Mouse (Mus musculus) kidney, postnatal 4 days (tissue): ENCODE results near the gene Epb41l5.
A peak's percentile ranks its signal among the peaks of the same experiment; 100 is the strongest.

Experiments
- DNase-seq, 2 experiments: peaks; one replicate each; pipeline ENCODE4 v3.0.0; 2021; ENCODE audit warnings: mixed read lengths in 2 of 2

Epb41l5 gene

DNA sequence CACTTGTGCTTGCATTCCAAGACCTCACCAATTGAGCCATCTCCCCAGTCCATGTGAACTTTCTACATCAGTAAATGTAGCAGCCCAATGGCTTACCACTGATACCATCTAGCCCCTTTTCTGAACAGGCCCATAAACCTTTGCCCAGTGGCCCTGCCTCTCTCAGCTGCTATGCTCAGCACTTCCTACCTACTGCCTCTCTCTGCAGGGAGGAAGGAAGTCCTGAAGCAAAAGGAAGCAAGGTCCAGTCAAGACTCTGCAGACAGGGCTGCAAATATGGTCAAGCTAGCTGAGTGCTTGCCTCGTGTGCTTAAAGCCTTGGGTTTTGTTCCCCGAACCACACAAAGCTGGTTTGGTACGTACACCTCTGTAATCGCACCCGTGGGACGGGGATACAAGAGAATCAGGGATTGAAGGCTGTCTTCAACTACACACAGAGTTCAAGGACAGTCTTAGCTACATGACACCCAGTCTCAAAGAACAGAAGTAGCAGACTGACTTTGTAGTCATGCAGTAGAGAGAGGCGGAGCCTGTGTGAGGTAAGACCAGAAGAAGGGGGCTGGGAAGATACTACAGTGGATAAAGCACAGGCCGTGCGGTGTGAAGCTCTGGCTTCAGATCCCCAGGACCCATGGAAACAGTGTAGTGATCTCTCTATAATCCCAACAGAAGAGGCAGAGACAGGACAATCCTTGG is 150.1 kb downstream of the Epb41l5 start:
- DNase-seq = no peak

DNA sequence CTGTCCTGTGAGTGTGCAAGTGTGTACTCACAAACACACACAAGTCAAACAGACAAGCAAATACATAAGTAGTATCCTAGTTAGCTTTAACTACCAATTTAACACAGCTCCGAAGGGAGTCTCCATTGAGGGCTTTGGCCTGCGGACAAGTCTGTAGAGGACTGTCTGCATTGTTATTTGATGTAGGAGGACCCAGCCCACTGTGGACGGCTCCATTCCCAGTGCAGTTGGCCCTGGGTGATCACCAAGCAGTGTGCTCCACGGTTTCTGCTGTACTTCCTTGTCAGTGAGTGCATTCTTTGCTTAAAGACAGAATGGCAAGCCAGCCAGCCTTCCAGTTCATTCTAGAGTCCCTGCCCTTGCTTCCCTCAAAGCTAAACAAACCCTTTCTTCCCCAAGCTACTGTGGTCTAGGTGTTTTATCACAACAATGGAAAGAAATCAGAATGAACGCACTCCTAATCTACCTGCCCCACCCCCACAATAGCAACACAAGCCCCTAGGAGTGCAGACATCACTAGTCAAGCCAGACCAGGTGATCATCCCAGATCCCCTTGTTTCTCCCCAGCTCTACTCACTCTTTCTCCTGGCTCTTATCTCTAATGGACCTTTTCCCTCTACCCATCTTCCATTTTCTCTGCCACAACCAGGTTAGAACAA is 151.3 kb downstream of the Epb41l5 start:
- DNase-seq = no peak

DNA sequence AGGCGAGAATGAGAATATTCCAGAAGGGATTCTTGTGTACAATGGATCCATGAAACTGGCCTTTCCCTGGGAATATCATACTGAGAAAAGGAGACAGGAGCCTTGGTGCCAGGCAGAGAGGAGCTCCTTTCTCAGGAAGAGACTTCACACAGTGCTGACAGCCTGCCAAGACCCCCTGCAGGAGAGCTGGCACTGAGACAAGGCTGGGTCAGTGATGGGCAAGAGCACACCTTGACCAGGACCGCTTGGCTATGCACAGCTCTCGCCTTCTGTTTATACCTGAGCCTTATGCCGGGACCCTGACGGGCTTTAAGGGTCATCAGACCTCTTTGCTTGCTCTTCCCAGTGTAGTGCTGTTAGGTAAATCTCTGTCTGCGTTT is 153.4 kb downstream of the Epb41l5 start:
- DNase-seq = peak in 1 of 2 experiments; percentile 42
